In genomic region chr3:154723198-154723597, GRCm38 (mm10) we compare ENCODE assay signal across 12 mouse cellular contexts. TPM values are rescaled to one million over a fixed set of nuclear protein-coding genes. Genes with fewer than 3 reads are reported as not detected.
DNase-seq lines count a peak whose midpoint lies in the region; ATAC-seq and TF ChIP-seq lines count a peak whose summit lies in the region.
"Had no signal": no experiment of that assay in that cellular context is flagged by ENCODE, and none has a peak within 500 bp of the region (broad histone marks: within the 10 kb centered on the region; RNA-seq: fewer than 3 reads in every experiment).

No protein-coding gene starts in this region.

- no peak overlapping the region for H3K4me2 ChIP-seq in intestine, embryonic 15.5 days (replicated peaks)
- H3K4me2 ChIP-seq in intestine, embryonic 16.5 days (ENCODE audit: low read depth, low read length) = no peak overlapping the region
- H3K4me2 ChIP-seq in lung, embryonic 16.5 days (ENCODE audit: low read depth, low read length) = no peak overlapping the region
- H3K4me2 ChIP-seq in forebrain, embryonic 15.5 days (replicated peaks) = no peak overlapping the region
- H3K4me2 ChIP-seq: liver, embryonic 11.5 days; neural tube, embryonic 12.5 days had no signal

- no peak overlapping the region for H3K27ac ChIP-seq in intestine, embryonic 15.5 days
- H3K27ac ChIP-seq in intestine, embryonic 16.5 days (ENCODE audit: low read length) = no peak overlapping the region
- peak overlapping the region; percentile 55 for H3K27ac ChIP-seq in lung, embryonic 16.5 days (ENCODE audit: low read length)
- H3K27ac ChIP-seq in forebrain, embryonic 15.5 days (replicated peaks) = no peak overlapping the region
- H3K27ac ChIP-seq: neural tube, embryonic 12.5 days had no signal

- no peaks in the 10 kb centered on the region for H3K27me3 ChIP-seq in intestine, embryonic 15.5 days (replicated peaks)
- no peaks in the 10 kb centered on the region for H3K27me3 ChIP-seq in intestine, embryonic 16.5 days (replicated peaks; ENCODE audit: control insufficient read depth, insufficient read depth, low read length)
- H3K27me3 ChIP-seq in lung, embryonic 16.5 days (ENCODE audit: control insufficient read depth, insufficient read depth, low read depth, low read length) = no peaks in the 10 kb centered on the region
- H3K27me3 ChIP-seq in forebrain, embryonic 15.5 days = no peaks in the 10 kb centered on the region
- H3K27me3 ChIP-seq: neural tube, embryonic 12.5 days had no signal

- H3K4me1 ChIP-seq in intestine, embryonic 15.5 days (replicated peaks) = no peaks in the 10 kb centered on the region
- 0 out of 2 replicates have a peak, but pooled peaks cover 3% of the 10 kb centered on the region for H3K4me1 ChIP-seq in intestine, embryonic 16.5 days (ENCODE audit: control insufficient read depth, insufficient read depth, low read length)
- H3K4me1 ChIP-seq in lung, embryonic 16.5 days (replicated peaks; ENCODE audit: control insufficient read depth, insufficient read depth, low read length) = no peaks in the 10 kb centered on the region; the same call in 1 of the 2 replicates
- H3K4me1 ChIP-seq in forebrain, embryonic 15.5 days = no peaks in the 10 kb centered on the region
- H3K4me1 ChIP-seq: neural tube, embryonic 12.5 days had no signal

- H3K9me3 ChIP-seq in intestine, embryonic 15.5 days = no peaks in the 10 kb centered on the region
- H3K9me3 ChIP-seq in intestine, embryonic 16.5 days (ENCODE audit: control insufficient read depth, low read length) = no peaks in the 10 kb centered on the region
- no peaks in the 10 kb centered on the region for H3K9me3 ChIP-seq in lung, embryonic 16.5 days (ENCODE audit: control insufficient read depth, low read length)
- H3K9me3 ChIP-seq in forebrain, embryonic 15.5 days = no peaks in the 10 kb centered on the region
- H3K9me3 ChIP-seq: neural tube, embryonic 12.5 days had no signal

- H3K9ac ChIP-seq in intestine, embryonic 15.5 days = no peak overlapping the region
- H3K9ac ChIP-seq in intestine, embryonic 16.5 days (ENCODE audit: low read depth, low read length) = no peak overlapping the region
- no peak overlapping the region for H3K9ac ChIP-seq in lung, embryonic 16.5 days (ENCODE audit: low read length)
- H3K9ac ChIP-seq in forebrain, embryonic 15.5 days (replicated peaks) = no peak overlapping the region
- H3K9ac ChIP-seq: neural tube, embryonic 12.5 days had no signal

- TF ChIP-seq POLR2A in brain, embryonic 14.5 days (IDR thresholded peaks at IDR 0.05; ENCODE audit: borderline replicate concordance, extremely low read depth, insufficient read depth, insufficient read length, poor library complexity, severe bottlenecking) = no peak

- TF ChIP-seq CTCF in brain, embryonic 14.5 days (IDR thresholded peaks at IDR 0.05; ENCODE audit: borderline replicate concordance, extremely low read depth, insufficient read depth, insufficient read length) = no peak

- H3K4me3 ChIP-seq in intestine, embryonic 15.5 days (replicated peaks) = no peak overlapping the region
- no peak overlapping the region for H3K4me3 ChIP-seq in intestine, embryonic 16.5 days (ENCODE audit: low read length)
- H3K4me3 ChIP-seq in lung, embryonic 16.5 days (ENCODE audit: low read length) = no peak overlapping the region
- H3K4me3 ChIP-seq in forebrain, embryonic 15.5 days = no peak overlapping the region
- H3K4me3 ChIP-seq: neural tube, embryonic 12.5 days had no signal

- ATAC-seq in intestine, embryonic 15.5 days = 0 out of 2 replicates have a peak, but pooled peaks have one; percentile 39
- ATAC-seq in intestine, embryonic 16.5 days = no peak
- ATAC-seq in lung, embryonic 16.5 days (ENCODE audit: low read depth) = peak; percentile 95
- no peak for ATAC-seq in forebrain, embryonic 15.5 days (replicated peaks)

- peak; percentile 48 for DNase-seq in brain, embryonic 14.5 days (ENCODE audit: low read depth)
- peak; percentile 58 for DNase-seq in fibroblast of lung, adult 2 months (ENCODE audit: low read depth)
- no peak for DNase-seq in spleen, adult 18-20 months
- no peak for DNase-seq in spleen, postnatal 36 days (ENCODE audit: low spot score in 2 of 2)
- DNase-seq: thymus, postnatal 4 days had no signal

- no peaks in the 10 kb centered on the region for H3K36me3 ChIP-seq in intestine, embryonic 15.5 days
- H3K36me3 ChIP-seq in intestine, embryonic 16.5 days (ENCODE audit: control insufficient read depth, insufficient read depth, low read length) = no peaks in the 10 kb centered on the region
- no peaks in the 10 kb centered on the region for H3K36me3 ChIP-seq in lung, embryonic 16.5 days (ENCODE audit: control insufficient read depth, insufficient read depth, low read length)
- no peaks in the 10 kb centered on the region for H3K36me3 ChIP-seq in forebrain, embryonic 15.5 days
- H3K36me3 ChIP-seq: G1E; neural tube, embryonic 12.5 days had no signal

- 58% methylated on average over 7 of the region's 7 CpGs for WGBS in intestine, embryonic 15.5 days
- 53% methylated on average over 7 of the region's 7 CpGs for WGBS in intestine, embryonic 16.5 days
- 34% methylated on average over 7 of the region's 7 CpGs for WGBS in lung, embryonic 16.5 days
- 78% methylated on average over 7 of the region's 7 CpGs for WGBS in forebrain, embryonic 15.5 days

RNA-seq across cellular contexts. Expression of gene Erich3, which starts 59.5 kb away (rescaled TPM):
- polyA plus RNA-seq in intestine, embryonic 15.5 days (2015; fragmentation: Nextera tagmentation; extraction: Ambion mirVana) = 0.20 TPM in 2 replicates
- polyA plus RNA-seq in intestine, embryonic 16.5 days (2015; fragmentation: Nextera tagmentation; extraction: Ambion mirVana) = 0.13 TPM in 1 of 2 replicates, not detected in the other
- polyA plus RNA-seq in brain, embryonic 14.5 days (2012; rRNA removed) = 1.6 and 3.0 TPM in 2 replicates
- 0.23 and 0.25 TPM in 2 replicates for polyA plus RNA-seq in lung, embryonic 16.5 days (2015; fragmentation: Nextera tagmentation; extraction: Ambion mirVana)
- polyA plus RNA-seq in forebrain, embryonic 15.5 days (2015; fragmentation: Nextera tagmentation; extraction: Ambion mirVana) = 1.2 and 1.8 TPM in 2 replicates
- polyA plus RNA-seq: G1E; liver, embryonic 11.5 days had no signal

Comparison
In these comparisons a context has a peak if more than half of its experiments do, and no peak if none do; other contexts are left out.
1. ATAC-seq: peak in intestine, embryonic 15.5 days (single experiment) and lung, embryonic 16.5 days (single experiment); none in intestine, embryonic 16.5 days (single experiment) and forebrain, embryonic 15.5 days (single experiment).
2. DNase-seq: peak in brain, embryonic 14.5 days (single experiment) and fibroblast of lung, adult 2 months (single experiment); none in spleen, adult 18-20 months (0 of 2) and spleen, postnatal 36 days (0 of 2).